Mouse (Mus musculus) forebrain, embryonic 12.5 days (tissue): ENCODE results near the gene Cpb2. TPM values are rescaled to one million over a fixed set of nuclear protein-coding genes. Genes with fewer than 3 reads are reported as not detected.

Source experiments
- ATAC-seq: fragments of 200-750 bp; cut with Nextera tagmentation; 2 replicates; pipeline ENCODE4 v1.8.0; 2017; ENCODE audit warnings: moderate TSS enrichment; ENCODE audit not compliant: low FRiP score
- H3K27ac ChIP-seq: fragments of 300-500 bp; sonication (generic); 2 replicates; pipeline ENCODE4 v1.5.1; 2016; ENCODE audit warnings: mild to moderate bottlenecking
- H3K27me3 ChIP-seq: fragments of 300-500 bp; sonication (generic); 2 replicates; pipeline ENCODE4 v1.6.1; 2016; ENCODE audit warnings: mild to moderate bottlenecking
- H3K36me3 ChIP-seq: fragments of 300-500 bp; sonication (generic); replicated peaks from 2 replicates; pipeline ENCODE4 v1.6.1; 2016; ENCODE audit warnings: mild to moderate bottlenecking
- H3K4me1 ChIP-seq: fragments of 300-500 bp; sonication (generic); 2 replicates; pipeline ENCODE4 v1.6.1; 2016
- H3K4me2 ChIP-seq: fragments of 300-500 bp; sonication (generic); 2 replicates; pipeline ENCODE4 v1.6.1; 2016; ENCODE audit warnings: mild to moderate bottlenecking, moderate library complexity
- H3K4me3 ChIP-seq: fragments of 300-500 bp; sonication (generic); replicated peaks from 2 replicates; pipeline ENCODE4 v1.5.1; 2016; ENCODE audit warnings: mild to moderate bottlenecking
- H3K9ac ChIP-seq: fragments of 300-500 bp; sonication (generic); 2 replicates; pipeline ENCODE4 v1.6.1; 2016; ENCODE audit warnings: mild to moderate bottlenecking
- H3K9me3 ChIP-seq: fragments of 300-500 bp; sonication (generic); 2 replicates; pipeline ENCODE4 v1.6.1; 2016
- WGBS: fragments of 180-500 bp; shearing (Covaris S2); methylation state at CpG from one replicate; pipeline ENCODE4 v1.1.7; 2016; 5-methylcytosine and 5-hydroxymethylcytosine counted together
- microRNA-seq: library from miRNA; unstranded; fragments of <30 nt; microRNA quantifications from one replicate; pipeline ENCODE4, GENCODE M21; 2017
- polyA plus RNA-seq: library from polyadenylated mRNA; unstranded; fragments of >200 nt; fragmentation: Nextera tagmentation; extraction: Ambion mirVana; gene quantifications from 2 replicates; pipeline ENCODE4 v1.2.1, GENCODE M21; 2016

Cpb2 gene
- polyA plus RNA-seq, 1 experiment from 2014 or later = not detected

DNA sequence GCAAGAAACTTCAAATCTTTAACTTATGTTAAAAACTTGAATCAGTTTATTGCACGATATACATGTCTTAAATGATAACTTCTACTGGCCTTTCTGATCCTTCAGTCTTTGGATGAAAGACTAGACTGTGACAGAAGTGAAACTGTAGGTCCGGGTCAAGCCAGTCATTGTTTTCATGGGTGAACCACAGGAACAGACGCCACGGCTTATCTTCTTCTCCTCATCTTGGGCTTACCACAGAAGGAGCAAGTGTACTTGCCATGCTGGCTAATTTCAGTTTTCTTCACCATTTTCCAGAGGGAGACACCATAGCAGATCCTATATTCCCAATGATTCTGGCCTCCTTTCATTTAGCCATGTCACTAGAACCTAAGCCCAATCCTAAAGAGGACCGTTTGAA lies 78.2 kb downstream of the Cpb2 start:
- WGBS = 92% methylated on average over 5 of the region's 5 CpGs
- peaks cover 39% of the 10 kb centered on the region for H3K36me3 ChIP-seq
- H3K27ac ChIP-seq = no peak overlapping the region

DNA sequence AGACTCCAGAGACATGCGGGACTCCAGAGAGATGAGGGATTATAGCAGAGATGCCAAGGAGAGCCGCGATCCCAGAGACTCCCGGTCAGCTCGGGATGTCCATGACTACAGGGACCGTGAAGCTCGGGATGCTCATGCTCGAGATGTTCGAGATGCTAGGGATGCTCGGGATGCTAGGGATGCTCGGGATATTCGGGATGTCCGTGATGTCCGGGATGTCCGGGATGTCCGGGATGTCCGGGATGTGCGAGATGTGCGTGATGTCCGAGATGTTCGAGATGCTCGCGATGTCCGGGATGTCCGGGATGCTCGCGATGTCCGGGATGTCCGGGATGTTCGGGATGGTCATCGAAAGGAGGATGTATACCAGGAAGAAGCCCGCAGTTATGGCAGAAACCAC lies 81.3 kb downstream of the Cpb2 start:
- Histone ChIP-seq H3K4me2 (no peak overlapping the region), H3K9me3 (no peaks in the 10 kb centered on the region), H3K36me3 (peaks cover 50% of the 10 kb centered on the region), H3K27ac (no peak overlapping the region), H3K9ac (no peak overlapping the region), H3K4me1 (no peaks in the 10 kb centered on the region), H3K4me3 (no peak overlapping the region), H3K27me3 (no peaks in the 10 kb centered on the region)
- no peak for ATAC-seq
- 97% methylated on average over 32 of the region's 32 CpGs for WGBS

More for the DNA sequence above, 78.2 kb downstream of the Cpb2 start:
- Histone ChIP-seq H3K27me3 (no peaks in the 10 kb centered on the region), H3K9me3 (no peaks in the 10 kb centered on the region), H3K9ac (no peak overlapping the region), H3K4me2 (no peak overlapping the region), H3K4me3 (no peak overlapping the region), H3K4me1 (no peaks in the 10 kb centered on the region)
- no peak for ATAC-seq

- Histone ChIP-seq H3K36me3 (peaks cover 66% of the 10 kb centered on the region), H3K4me1 (no peaks in the 10 kb centered on the region), H3K27me3 (no peaks in the 10 kb centered on the region), H3K27ac (no peak overlapping the region), H3K4me3 (no peak overlapping the region), H3K9me3 (no peaks in the 10 kb centered on the region), H3K4me2 (no peak overlapping the region), H3K9ac (no peak overlapping the region)
- ATAC-seq = no peak
- WGBS = 90% methylated on average over 8 of the region's 8 CpGs
These were observed 86.0 kb downstream of the Cpb2 start for GRCm38 (mm10) chr14:75328062-75328461.

- Histone ChIP-seq H3K9me3 (no peaks in the 10 kb centered on the region), H3K4me1 (no peaks in the 10 kb centered on the region), H3K27ac (no peak overlapping the region), H3K4me3 (no peak overlapping the region), H3K4me2 (no peak overlapping the region), H3K27me3 (no peaks in the 10 kb centered on the region), H3K9ac (no peak overlapping the region), H3K36me3 (peaks cover 53% of the 10 kb centered on the region)
- no peak for ATAC-seq
- 77% methylated on average over 6 of the region's 6 CpGs for WGBS
These were observed 88.5 kb downstream of the Cpb2 start for GRCm38 (mm10) chr14:75330621-75331020.

Small RNAs within 50 kb of the gene (microRNA-seq; reads per million reads assigned to microRNA genes)
- gene Gm44482 = not detected

Other genes starting within 250 kb of the Cpb2 start
- gene Rubcnl, start 226.3 kb upstream of the Cpb2 start, polyA plus RNA-seq = 0.14 and 0.18 TPM in 2 replicates
- gene Lrrc63, start 111.4 kb upstream of the Cpb2 start, polyA plus RNA-seq = 0.19 and 0.21 TPM in 2 replicates
- gene Lcp1, start 111.2 kb upstream of the Cpb2 start, polyA plus RNA-seq = 18.8 and 22.1 TPM in 2 replicates
- gene Zc3h13, start 42.1 kb downstream of the Cpb2 start, polyA plus RNA-seq = 48.1 and 49.6 TPM in 2 replicates
- gene Siah3, start 213.7 kb downstream of the Cpb2 start, polyA plus RNA-seq = 4.2 and 6.1 TPM in 2 replicates